10 mouse cellular contexts compared by ENCODE assay signal in genomic region chr15:93627836-93628797, GRCm38 (mm10). TPM values are rescaled to one million over a fixed set of nuclear protein-coding genes. Genes with fewer than 3 reads are reported as not detected.
DNase-seq lines count a peak whose midpoint lies in the region; ATAC-seq lines count a peak whose summit lies in the region.
"Had no signal": no experiment of that assay in that cellular context is flagged by ENCODE, and none has a peak within 500 bp of the region (broad histone marks: within the 10 kb centered on the region; RNA-seq: fewer than 3 reads in every experiment).

No protein-coding gene starts in this region.

- H3K4me1 ChIP-seq in megakaryocyte, embryonic 14.5 days = peaks cover 24% of the 10 kb centered on the region
- 0 out of 2 replicates have a peak, but pooled peaks cover 5% of the 10 kb centered on the region for H3K4me1 ChIP-seq in liver, embryonic 12.5 days
- H3K4me1 ChIP-seq: hindbrain, embryonic 12.5 days had no signal

- H3K4me3 ChIP-seq in megakaryocyte, embryonic 14.5 days (replicated peaks) = peak overlapping the region; percentile 14
- no peak overlapping the region for H3K4me3 ChIP-seq in liver, embryonic 12.5 days
- H3K4me3 ChIP-seq: hindbrain, embryonic 12.5 days had no signal

- H3K9ac ChIP-seq in liver, embryonic 12.5 days = no peak overlapping the region
- H3K9ac ChIP-seq: hindbrain, embryonic 12.5 days had no signal

- H3K9me3 ChIP-seq in megakaryocyte, embryonic 14.5 days = no peaks in the 10 kb centered on the region
- no peaks in the 10 kb centered on the region for H3K9me3 ChIP-seq in liver, embryonic 12.5 days (replicated peaks)
- H3K9me3 ChIP-seq: hindbrain, embryonic 12.5 days had no signal

- no peaks in the 10 kb centered on the region for H3K27me3 ChIP-seq in megakaryocyte, embryonic 14.5 days (replicated peaks)
- H3K27me3 ChIP-seq in liver, embryonic 12.5 days (replicated peaks) = no peaks in the 10 kb centered on the region
- H3K27me3 ChIP-seq: hindbrain, embryonic 12.5 days had no signal

- DNase-seq in CD4-positive, CD25-positive, alpha-beta regulatory T cell, adult 2 months (ENCODE audit: low read depth, low spot score) = peak; percentile 28
- DNase-seq in yolk sac, embryonic 10.5 days (ENCODE audit: low spot score) = peak; percentile 49
- no peak for DNase-seq in left cerebral cortex, adult 9 months (ENCODE audit: low spot score in 2 of 2)
- no peak for DNase-seq in retina, embryonic 14.5 days (ENCODE audit: low spot score)
- DNase-seq: right cerebral cortex, adult 18-20 months had no signal

- peak overlapping the region; percentile 18 for H3K4me2 ChIP-seq in liver, embryonic 12.5 days
- H3K4me2 ChIP-seq: hindbrain, embryonic 12.5 days had no signal

- ATAC-seq in CD4-positive, CD25-positive, alpha-beta regulatory T cell, adult 4 months = no peak
- ATAC-seq in megakaryocyte, adult 5-6 weeks (ENCODE audit: poor library complexity, severe bottlenecking) = no peak
- peak; percentile 65 for ATAC-seq in liver, embryonic 12.5 days

- no peak overlapping the region for H3K27ac ChIP-seq in liver, embryonic 12.5 days
- H3K27ac ChIP-seq: hindbrain, embryonic 12.5 days had no signal

- no peaks in the 10 kb centered on the region for H3K36me3 ChIP-seq in megakaryocyte, embryonic 14.5 days (replicated peaks; ENCODE audit: low read length)
- no peaks in the 10 kb centered on the region for H3K36me3 ChIP-seq in liver, embryonic 12.5 days
- H3K36me3 ChIP-seq: hindbrain, embryonic 12.5 days had no signal

- 38% methylated on average over 21 of the region's 21 CpGs for WGBS in liver, embryonic 12.5 days (ENCODE audit: insufficient replicate concordance)

RNA-seq across cellular contexts. Expression of gene Prickle1, which starts 32.4 kb away (rescaled TPM):
- 1 to 10 TPM; 1.5 TPM for polyA plus RNA-seq in CD4-positive, CD25-positive, alpha-beta regulatory T cell, adult 4 months (2017; shearing (Covaris generic))
- 0.81 and 0.93 TPM in 2 replicates for polyA plus RNA-seq in megakaryocyte, embryonic 14.5 days (2012; ENCODE audit: insufficient read depth, low replicate concordance)
- 0.02 and 0.23 TPM in 2 replicates for total RNA-seq in megakaryocyte, adult 5-6 weeks (2015)
- 0.04 and 0.15 TPM in 2 replicates for total RNA-seq in megakaryocyte, adult 5-6 weeks (2017)
- 7.8 and 8.9 TPM in 2 replicates for polyA plus RNA-seq in liver, embryonic 12.5 days (2016; fragmentation: Nextera tagmentation; extraction: Ambion mirVana)

Comparison
In these comparisons a context has a peak if more than half of its experiments do, and no peak if none do; other contexts are left out.
1. DNase-seq: peak in CD4-positive, CD25-positive, alpha-beta regulatory T cell, adult 2 months (single experiment) and yolk sac, embryonic 10.5 days (single experiment); none in left cerebral cortex, adult 9 months (0 of 2) and retina, embryonic 14.5 days (single experiment).